In the genomic region with DNA sequence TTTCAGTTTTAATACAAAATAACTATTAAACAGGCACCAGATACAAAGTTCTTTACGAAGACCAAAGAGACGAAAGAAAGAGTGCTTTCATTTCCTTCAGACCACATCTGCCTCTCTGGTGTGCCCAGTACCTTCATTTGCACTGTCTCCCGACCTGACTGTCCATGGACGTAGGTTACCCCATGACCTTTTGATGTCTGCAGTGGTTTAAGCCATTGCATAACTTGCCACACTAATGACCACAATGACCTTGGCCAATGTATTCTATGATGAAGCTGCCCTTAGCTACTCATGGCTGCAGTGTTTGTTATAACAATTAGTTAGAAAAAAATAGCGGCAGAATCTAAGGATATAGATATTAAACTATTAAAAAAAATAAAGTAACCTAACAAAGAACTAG, we compare ENCODE assay signal across 24 mouse cellular contexts.
DNase-seq lines count a peak whose midpoint lies in the region; ATAC-seq lines count a peak whose summit lies in the region.
"Had no signal": no experiment of that assay in that cellular context is flagged by ENCODE, and none has a peak within 500 bp of the region (broad histone marks: within the 10 kb centered on the region; RNA-seq: fewer than 3 reads in every experiment).

No protein-coding gene starts in this region.

- DNase-seq in adrenal gland, adult 2 months: peak; percentile 55
- no peak for DNase-seq in adrenal gland, postnatal 4 days (ENCODE audit: low spot score in 2 of 2)
- peak; percentile 73 for DNase-seq in heart, adult 11 months
- DNase-seq in heart, adult 18-20 months: no peak
- DNase-seq in 416B (ENCODE audit: low read depth): peak; percentile 40
- DNase-seq in kidney, adult 8-10 months: no peak
- DNase-seq: cerebellum, adult 11-12 months; cerebellum, adult 8-10 months; cerebellum, postnatal 10 days; cerebellum, postnatal 36 days; gastrocnemius, postnatal 10 days; gastrocnemius, postnatal 36 days; heart, adult 2 months; heart, postnatal 14 days; heart, postnatal 4 days; kidney, adult 18-20 months had no signal

- ATAC-seq in granulocyte monocyte progenitor cell, adult 5-6 weeks (replicated peaks; ENCODE audit: poor library complexity, severe bottlenecking): peak; percentile 82
- ATAC-seq in CD4-positive, CD25-positive, alpha-beta regulatory T cell, adult 4 months: no peak
- ATAC-seq: activated CD4-positive, CD25-positive, alpha-beta regulatory T cell, adult 4 months; forebrain, embryonic 13.5 days; forebrain, embryonic 16.5 days; hindbrain, postnatal 0 days; inflammation-experienced regulatory T-cells, adult 6 months; intestine, embryonic 16.5 days had no signal

Comparison
In these comparisons a context has a peak if more than half of its experiments do, and no peak if none do; other contexts are left out.
1. DNase-seq: peak in adrenal gland, adult 2 months (single experiment), heart, adult 11 months (single experiment) and 416B (single experiment); none in adrenal gland, postnatal 4 days (0 of 2), heart, adult 18-20 months (0 of 2) and kidney, adult 8-10 months (0 of 2).